Mouse (Mus musculus) kidney, postnatal 25 days (tissue): ENCODE results near the gene Msx3.
A peak's percentile ranks its signal among the peaks of the same experiment; 100 is the strongest.

Experiments used
- DNase-seq, 2 experiments: peaks; one replicate each; pipeline ENCODE4 v3.0.0; 2021; ENCODE audit warnings: mixed read lengths in 2 of 2

The Msx3 gene

DNA sequence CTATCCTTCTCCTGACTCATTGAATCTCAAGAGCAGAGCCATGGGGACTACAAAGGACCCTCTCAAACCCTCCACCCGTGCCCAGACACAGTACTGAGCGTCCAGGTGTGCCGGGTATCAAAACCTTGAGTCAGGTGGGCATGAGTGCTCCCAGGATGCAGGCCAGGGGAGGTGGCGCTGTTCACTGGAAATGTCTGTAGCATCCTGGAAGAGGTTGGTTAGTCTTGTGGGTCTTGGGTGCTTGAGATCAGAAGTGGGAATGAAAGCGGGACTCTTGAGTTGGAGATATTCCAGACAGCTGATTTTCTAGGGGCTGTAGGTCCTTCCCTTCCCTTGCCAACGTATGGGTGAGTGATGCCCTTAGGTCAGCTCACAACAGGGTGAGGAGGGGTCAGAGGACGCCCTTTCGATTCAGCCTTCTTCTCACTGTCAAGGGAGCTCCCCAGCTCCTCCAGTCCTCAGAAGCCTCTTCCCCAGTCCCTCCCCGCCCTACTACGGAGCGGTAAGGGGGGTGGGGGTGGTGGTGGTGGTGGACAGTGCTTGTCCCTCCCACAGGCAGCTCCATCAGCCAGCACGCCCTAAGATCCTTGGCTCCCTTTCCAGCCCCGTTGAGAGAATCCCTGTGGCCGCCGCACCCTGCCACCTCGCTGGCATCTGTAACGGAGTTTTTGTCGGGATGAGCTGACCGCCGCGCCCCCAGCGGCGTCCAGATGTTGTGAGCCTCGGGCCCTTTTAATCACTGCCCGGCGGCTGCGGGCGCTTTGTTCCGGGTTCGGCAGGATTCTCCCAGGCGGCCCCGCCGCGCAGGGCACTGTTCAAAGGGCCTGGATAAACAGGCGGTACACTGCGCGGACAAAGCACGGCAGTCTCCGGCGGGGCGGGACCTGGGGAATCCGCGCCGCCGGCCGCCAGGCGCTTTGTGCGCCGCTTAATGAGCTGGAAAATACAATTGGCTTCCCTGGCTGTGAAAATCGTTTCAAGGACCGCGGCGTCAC, 8.8 kb upstream of the Msx3 start:
- peak; percentile 54 to 62 for DNase-seq

DNA sequence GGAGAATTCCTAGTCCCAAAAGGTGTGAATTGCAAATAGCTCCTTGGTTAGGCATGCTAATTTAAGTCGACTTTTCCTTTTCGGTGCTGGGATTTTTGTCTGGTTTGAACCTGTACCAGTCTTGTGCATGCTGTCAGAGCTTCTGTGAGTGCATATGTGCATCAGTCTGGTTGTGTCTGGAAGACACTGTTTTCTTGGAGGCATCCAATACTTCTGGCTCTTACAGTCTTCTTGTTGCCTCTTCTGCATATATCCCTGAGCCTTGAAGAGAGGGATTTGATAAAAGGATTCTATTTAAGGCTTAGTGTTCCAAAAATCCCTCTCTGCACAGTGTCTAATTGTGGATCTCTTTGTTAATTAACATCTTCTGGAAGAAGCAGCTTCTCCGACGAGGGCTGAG, 5.2 kb upstream of the Msx3 start:
- no peak for DNase-seq

DNA sequence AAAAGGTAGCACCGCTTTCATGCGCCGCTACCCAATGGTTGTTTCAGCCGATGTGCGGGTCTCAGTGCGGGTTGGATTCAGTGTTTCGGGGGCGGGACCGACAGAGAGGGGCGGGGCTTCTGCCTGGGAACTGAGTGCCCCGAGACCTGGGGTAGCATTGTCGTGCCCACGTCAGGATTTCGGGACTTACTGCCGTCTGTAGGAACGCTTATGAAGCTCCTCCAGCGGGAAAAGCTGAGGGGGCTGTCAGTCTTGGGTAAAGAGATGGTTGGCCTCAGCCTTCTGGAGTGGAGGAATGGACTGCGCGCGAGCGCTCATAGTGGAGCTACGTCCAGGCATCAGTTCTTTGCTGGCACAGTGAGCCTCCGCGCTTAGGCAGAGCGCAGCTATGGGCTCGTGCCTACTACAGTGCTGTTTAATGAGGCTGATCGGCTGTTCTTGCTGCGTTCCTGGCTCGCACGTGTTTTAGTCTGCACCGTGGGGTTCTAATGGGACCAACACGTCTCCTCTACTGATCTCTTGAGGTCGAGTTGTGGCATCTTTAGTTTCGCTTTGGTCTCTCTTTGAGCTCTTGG, 313 bp upstream of the Msx3 start:
- DNase-seq = peak; percentile 37 to 49

DNA sequence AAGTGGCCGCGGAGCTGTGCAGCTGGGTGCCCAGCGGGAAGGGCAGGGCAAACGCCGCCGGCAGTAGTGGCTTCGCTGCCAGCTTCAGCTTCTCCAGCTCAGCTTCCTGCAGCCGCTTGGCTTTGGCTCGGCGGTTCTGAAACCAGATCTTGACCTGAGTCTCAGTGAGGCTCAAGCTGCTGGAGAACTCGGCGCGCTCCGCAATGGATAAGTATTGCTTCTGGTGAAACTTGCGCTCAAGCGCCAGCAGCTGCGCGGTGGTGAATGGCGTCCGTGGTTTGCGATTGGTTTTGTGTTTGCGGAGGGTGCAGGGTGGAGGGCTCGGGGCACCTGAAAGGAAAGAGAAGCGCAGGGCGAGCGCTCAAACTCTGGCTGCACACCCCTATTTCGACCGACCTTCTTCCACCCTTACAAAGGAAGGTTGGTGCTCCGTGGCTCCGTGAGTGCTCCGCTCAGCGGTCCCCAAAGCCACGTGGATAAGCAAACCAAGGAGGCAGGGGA, 1.0 kb downstream of the Msx3 start:
- DNase-seq = peak in 1 of 2 experiments; percentile 16

DNA sequence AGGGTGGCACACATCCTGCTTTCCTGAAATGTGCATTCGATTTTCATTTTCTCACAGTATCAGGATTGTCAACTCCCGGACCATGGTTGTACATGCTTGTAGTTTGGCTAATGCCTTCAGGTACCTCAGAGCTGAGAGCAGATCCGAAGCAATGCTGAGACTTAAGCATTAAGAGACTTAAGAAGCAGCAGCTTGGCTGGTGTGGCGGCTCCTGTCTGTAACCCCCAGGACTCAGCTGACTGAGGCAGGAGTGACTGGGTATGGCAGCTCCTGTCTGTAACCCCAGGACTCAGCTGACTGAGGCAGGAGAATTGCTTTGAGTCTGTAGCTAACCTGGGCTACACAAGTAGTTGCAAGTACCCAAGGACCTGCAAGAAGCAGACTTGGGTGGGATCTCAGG, 3.3 kb downstream of the Msx3 start:
- no peak for DNase-seq

DNA sequence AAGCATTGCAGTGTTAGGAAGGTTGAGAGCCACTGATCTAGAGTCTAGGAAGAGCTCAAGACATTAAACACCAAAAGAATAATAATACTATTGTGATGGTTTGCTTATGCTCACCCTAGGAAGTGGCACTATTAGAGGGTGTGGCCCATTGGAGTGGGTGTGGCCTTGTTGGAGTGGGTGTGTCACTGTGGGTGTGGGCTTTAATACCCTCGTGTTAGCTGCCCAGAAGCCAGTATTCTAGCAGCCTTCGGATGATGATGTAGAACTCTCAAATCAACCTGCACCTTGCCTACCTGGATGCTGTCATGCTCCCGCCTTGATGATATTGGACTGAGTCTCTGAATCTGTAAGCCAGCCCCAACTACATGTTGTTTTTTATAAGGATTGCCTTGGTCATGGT, 6.2 kb downstream of the Msx3 start:
- DNase-seq = no peak

DNA sequence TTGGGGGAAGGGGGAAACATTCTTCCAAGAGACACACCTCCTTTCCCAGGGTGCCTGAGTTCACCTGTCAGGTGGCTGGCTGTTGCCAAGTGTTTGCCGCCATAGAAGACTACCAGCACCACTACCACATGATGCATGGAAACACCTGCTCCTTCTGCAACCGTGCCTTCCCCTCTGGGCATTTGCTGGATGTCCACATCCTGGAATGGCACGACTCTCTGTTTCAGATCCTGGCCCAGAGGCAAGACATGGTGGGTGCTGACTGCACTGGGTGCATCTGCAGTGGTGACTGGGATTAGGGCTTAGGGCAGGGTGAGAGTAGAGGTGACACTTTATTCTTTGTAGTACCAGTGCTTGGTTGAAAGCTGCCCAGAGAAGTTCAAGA, 11.7 kb downstream of the Msx3 start:
- DNase-seq = peak in 1 of 2 experiments; percentile 44

DNA sequence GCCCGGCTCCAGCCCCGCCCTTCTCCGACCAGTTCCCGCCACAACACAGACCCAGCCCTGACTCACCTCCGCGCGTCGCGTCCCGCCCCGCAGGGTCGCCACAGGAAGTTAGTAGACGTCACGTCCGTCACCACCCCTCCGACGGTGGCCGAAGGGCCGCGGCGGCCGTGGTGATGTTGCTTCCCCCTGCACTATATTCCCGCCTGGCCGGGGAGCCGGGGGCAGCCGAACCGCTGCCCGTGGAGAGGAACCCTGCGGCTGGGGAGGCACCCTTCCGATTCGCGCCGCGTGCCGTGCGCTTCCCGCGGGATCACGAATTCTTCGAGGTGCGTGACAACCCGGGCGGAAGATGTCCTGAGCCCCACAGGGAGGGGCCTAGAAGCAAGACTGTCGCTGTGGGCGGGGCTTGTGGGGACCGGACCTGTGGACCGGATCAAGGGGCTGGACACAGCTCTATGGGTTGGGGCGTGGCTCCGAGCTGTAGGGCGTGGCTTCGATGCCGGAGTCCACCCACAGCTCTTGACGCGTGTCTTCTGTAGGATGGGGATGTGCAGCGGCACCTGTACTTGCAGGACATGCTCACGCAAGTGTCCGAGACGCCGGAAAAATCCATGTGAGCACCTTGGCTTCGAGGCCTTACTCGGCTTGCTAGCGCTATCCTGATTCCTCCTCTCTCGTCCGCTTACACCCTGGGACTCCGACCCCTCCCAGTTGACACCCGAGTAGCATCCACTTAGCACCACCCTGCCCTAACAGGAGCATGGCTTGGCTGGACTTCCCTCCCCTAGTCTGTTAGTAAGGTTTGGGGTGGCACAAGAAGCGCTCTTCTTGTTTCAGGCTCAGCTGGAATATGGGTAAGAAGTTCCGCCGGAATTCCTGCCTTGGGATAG, 12.4 kb downstream of the Msx3 start, which contains the start of the genes Zfp511 and Tubgcp2:
Gene Zfp511 (plus strand): TSS at position 111 of the 890 bp plus-strand sequence.
Gene Tubgcp2 (minus strand): TSS at position 389 of the 890 bp plus-strand sequence.
- DNase-seq = peak; percentile 99

DNA sequence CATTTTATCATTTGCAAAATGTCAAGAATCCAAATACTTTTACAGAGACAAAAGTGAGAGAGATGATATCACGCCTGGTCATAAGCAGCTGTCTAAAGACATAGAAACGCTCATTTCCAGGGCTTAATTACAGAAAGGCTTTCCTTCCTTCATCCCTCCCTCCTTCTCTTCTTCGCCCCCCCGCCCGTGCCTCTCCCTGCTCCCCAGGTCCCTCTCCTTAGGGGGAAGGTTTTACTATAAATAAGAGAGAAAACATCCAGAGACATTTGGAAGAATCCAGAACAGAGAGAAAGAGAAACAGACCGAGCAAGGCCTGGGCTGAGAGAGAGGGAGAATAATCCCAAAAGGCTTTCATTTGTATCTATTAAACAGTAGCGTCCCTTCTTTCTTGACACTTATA, 13.4 kb downstream of the Msx3 start:
- peak in 1 of 2 experiments; percentile 9 for DNase-seq

DNA sequence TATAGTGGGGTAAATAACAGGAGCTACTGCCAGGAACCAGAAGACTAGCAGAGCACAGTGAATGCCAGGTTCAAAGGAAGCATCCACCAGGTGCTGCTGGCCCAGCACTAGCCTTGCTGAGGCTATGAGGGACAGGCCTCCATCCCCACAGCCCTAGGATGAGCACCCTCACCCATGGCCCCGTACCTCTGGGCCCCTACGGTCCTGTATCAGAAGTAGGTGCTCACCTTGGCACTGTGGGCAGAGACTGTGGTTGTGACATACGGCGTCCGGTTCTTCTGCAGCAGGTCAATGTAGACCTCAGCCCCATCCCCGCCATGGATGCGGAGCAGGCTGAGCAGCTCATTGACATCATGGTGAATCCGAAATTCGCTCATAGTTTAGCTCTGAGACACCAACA, 15.5 kb downstream of the Msx3 start:
- peak in 1 of 2 experiments; percentile 30 for DNase-seq

DNA sequence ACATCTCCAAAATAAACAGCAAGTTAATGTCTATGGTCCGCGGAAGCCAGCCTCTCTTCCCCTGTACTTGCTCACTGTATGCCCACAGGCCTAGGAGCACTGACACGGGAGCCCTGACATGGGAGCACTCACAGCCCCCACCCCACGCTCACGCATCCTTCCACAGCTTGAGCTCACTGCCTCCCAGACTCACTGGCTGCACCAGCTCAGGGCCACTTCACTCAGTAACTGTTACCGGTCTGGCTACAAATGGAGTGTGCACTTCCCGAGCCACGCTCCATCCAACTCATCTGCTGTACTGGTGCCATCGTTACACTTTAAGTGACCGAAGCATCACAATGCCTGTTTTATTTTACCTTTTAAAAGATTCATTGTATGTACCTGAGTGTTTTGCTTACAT, 16.5 kb downstream of the Msx3 start:
- DNase-seq = peak in 1 of 2 experiments; percentile 29

DNA sequence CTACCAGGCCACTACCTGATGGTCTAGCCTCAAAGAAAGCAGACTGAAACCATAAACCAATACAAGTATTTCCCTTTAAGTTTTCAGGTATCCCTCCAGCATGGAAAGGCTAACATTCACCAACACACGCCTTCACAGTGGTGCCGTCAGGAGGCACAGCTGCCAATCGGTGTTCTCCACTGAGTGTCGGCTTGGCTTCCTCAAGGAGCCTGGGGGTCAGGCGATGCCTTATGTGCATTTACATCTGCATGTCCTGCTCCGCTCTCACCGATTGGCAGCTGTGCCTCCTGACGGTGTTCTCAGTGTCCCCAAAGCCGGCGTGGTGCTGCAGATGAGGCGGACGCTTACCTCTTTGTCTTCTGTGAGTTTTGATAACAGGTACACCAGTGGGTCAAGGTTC, 17.1 kb downstream of the Msx3 start:
- DNase-seq = peak in 1 of 2 experiments; percentile 13

DNA sequence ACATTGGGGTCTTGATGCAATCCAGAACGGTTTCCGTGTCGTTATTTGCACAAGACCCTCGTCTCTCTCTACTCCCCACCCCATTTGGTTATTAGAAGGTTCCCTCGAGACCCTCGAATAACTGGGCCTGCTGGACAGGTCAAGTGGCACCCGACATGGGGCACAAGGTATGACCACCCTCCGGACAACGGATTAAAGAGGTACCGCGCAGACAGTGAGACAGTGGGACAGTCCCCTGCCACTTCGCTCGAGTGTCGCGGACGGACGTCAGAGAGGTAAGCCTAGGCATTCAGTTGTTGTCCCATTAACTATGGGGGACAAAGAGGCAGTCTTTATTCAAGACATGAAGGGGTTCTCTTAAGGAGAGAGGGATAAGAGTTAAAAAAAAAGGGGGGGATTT, 37.6 kb downstream of the Msx3 start:
- DNase-seq = no peak

DNA sequence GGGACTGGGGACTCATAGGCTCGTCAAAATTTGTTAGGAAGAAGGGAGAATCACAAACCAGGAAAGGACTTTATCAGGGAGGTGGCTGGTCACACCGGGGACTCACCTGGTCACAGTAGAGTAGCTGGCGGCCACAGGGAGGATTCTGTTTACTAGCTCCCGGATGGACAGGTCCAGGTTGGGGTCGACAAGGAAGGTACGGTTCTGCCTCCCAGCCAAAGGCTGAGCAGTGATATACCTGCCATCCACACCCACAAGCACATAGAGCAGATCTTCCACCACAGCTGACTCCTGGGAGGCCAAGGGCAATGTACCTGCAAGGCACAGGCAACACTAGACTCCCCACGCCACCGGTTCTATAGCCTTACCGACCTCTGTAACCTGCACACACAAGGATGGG, 41.1 kb downstream of the Msx3 start:
- no peak for DNase-seq

DNA sequence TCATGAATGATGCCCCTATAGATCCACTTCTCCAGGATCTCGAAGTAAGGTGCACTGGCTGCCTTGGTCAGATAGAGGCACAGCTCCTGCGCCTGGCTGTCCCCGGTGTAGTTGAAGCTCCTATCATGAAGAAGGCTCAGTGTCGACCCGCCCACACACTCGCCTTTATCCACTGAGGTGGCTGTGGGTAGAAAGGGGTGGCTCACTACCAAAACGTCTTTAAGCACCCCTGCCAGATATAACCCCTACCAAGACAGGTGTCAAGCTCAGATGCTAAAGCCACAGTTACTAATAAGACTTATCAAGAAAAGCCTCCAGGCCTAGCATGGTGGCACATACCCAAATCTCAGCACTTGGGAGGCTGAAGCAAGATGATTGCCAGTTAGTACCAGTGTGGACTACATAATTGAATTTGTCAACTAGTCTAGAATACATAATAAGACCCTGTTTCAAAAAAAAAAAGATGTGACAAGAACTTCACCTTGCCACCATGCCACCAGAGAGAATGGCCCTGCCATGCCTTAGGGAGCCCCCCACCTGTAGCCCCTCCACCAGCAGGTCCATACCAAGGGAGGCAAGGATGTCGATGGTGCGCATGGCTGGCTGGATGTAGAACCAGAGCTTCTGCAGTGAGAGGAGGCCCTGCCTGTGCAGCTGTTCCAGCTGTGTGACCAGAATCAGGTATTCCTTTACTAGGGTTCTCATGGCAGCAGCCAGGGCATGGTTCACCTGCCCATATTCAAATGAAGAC, 41.9 kb downstream of the Msx3 start:
- peak in 1 of 2 experiments; percentile 21 for DNase-seq

DNA sequence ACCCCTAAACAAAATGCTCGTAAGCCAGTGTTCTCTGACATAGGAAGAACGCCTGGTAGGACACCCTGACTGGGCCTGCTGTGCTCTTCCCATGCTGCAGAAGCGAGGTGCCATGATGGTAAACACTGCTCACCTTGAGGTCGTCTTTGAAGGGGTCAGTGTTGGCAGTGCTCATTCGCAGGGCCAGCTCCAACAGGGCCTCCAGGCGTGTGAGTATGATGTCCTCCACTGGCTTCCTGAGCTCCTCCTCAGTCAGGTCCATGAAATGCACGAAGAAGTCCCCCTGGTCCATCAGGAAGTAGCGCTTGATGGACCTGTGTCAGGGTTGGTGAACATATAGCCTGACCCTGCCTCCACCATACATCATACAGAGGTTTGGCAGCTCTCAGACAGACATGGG, 44.2 kb downstream of the Msx3 start:
- DNase-seq = no peak

DNA sequence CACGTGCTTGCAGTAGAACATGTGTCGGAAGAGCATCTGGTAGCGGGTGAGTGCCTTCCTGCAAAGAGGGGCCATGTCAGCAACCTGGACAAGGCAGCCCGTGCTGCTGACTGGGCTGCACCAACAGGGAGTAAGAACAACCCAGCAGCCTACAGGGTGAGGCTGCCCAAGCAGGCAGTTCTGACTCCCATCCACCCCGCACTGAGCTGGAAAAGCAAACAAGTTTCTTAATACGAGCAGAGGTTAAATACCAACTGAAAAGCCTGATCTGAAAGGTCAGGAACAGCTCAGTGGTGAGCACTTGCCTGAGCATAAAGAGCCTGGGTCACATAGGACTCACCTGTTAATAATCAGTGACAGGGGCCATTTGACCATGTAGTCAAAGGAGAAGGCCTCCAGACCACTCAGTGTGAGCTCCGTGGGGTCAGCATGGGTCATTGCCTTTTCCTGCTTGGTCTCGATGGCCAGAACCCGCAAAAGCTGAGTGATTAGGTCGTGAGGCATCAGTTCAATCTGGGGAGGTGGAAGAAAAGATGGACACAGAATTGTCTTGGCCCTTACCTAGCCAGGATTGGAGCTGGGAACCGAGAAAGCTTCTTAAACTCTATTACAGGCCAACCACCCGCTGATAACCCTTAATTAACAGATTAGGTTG, 47.7 kb downstream of the Msx3 start:
- DNase-seq = no peak

DNA sequence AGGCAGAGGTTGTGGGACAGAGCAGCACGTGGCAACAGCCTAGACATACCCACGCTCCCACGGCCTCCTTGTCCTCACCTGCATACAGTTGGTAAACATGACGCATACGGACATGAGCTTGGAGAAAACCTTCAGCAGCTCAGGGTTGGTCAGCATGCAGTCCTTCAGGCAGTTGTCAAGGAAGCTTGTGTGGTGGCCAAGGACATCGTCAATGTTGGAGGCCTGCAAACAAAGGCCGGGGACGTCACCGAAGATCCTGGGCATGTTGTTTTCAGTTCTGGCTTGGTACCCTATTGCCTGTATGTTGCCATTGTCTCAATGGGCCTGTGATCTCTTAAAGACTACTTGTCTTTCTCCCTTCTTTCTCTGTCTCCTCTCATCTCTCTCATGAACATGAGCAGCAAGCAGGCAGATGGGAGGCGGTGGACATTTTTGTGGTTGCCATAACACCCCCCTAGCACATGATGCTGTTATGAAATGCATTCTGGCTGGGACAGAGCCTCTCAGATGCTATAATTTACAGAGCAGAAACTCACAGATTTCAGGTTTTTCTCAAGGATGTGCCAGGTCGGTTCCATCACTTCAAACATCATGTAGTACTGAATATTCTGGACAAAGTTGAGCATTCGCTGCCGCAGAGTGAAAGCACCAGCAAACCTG, 50.1 kb downstream of the Msx3 start:
- no peak for DNase-seq
